Mouse (Mus musculus): ENCODE data around the gene Fcrlb. TPM values are rescaled to one million over a fixed set of nuclear protein-coding genes. Genes with fewer than 3 reads are reported as not detected.

Gene Fcrlb
- polyA plus RNA-seq, 1 experiment: 1.9 TPM

GRCm38 (mm10) chr1:170939255-170939654, 26.5 kb upstream of the Fcrlb start:
- Histone ChIP-seq H3K27ac (ENCODE audit: insufficient read depth, low read length) (no peak overlapping the region), H3K4me1 (ENCODE audit: control insufficient read depth, insufficient read depth, low read length) (no peaks in the 10 kb centered on the region), H3K4me3 (replicated peaks; ENCODE audit: insufficient read depth, low read depth, low read length) (no peak overlapping the region), H3K27me3 (ENCODE audit: control insufficient read depth, insufficient read depth, low read length) (no peaks in the 10 kb centered on the region)
- 89% methylated on average over 12 of the region's 12 CpGs for WGBS
- DNase-seq: no peak
- TF ChIP-seq CTCF (IDR thresholded peaks at IDR 0.05; ENCODE audit: borderline replicate concordance, insufficient read depth, low read depth, low read length) (no peak), POLR2A (IDR thresholded peaks at IDR 0.05; ENCODE audit: borderline replicate concordance, insufficient read depth, low read length) (no peak)

DNA sequence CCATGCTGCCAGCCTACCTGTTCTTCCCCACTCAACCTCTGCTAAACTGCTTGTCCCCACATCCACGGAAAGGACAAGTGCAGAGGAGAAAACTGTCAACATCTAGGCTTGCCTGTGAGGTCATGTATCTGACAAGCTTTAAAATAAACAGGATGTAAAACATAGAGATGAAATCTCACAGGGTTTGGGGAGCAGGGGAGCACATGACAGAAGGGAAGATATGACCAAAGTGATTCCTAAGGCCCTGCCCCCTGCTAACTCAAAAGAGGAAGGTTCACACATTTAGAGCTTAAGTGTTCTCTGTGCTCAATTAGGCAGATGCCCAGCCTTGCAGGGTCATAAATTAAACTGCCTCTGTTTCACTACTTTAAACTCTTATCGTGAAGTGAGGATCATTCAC, 21.6 kb upstream of the Fcrlb start:
- Histone ChIP-seq H3K27me3 (ENCODE audit: control insufficient read depth, insufficient read depth, low read length) (no peaks in the 10 kb centered on the region), H3K27ac (ENCODE audit: insufficient read depth, low read length) (no peak overlapping the region), H3K4me3 (replicated peaks; ENCODE audit: insufficient read depth, low read depth, low read length) (no peak overlapping the region), H3K4me1 (ENCODE audit: control insufficient read depth, insufficient read depth, low read length) (no peaks in the 10 kb centered on the region)
- TF ChIP-seq CTCF (IDR thresholded peaks at IDR 0.05; ENCODE audit: borderline replicate concordance, insufficient read depth, low read depth, low read length) (no peak), POLR2A (IDR thresholded peaks at IDR 0.05; ENCODE audit: borderline replicate concordance, insufficient read depth, low read length) (no peak)
- WGBS: 83% methylated on average over 2 of the region's 2 CpGs
- no peak for DNase-seq

DNA sequence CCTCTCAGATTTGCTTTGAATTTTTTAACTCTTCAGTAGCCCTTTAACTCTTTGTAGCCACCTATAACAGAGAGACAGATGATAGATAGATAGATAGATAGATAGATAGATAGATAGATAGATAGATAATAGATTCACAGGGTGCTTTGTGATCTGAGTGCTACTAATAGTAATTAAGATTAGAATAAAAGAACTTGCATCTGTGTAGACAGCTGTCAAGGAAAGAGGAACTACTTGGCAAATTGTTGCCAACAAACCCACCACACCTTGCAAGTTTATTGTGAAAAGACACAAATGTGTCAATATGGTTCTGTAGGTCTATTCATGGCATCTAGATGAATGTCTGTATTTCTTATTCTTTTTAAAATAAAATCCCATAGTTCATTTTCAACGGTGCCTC, 21.2 kb upstream of the Fcrlb start:
- no peaks in the 10 kb centered on the region for H3K4me1 ChIP-seq (ENCODE audit: control insufficient read depth, insufficient read depth, low read length)
- 84% methylated on average over 1 of the region's 1 CpGs for WGBS
- H3K4me3 ChIP-seq (replicated peaks; ENCODE audit: insufficient read depth, low read depth, low read length): no peak overlapping the region
- H3K27me3 ChIP-seq (ENCODE audit: control insufficient read depth, insufficient read depth, low read length): no peaks in the 10 kb centered on the region
- no peak for TF ChIP-seq CTCF (IDR thresholded peaks at IDR 0.05; ENCODE audit: borderline replicate concordance, insufficient read depth, low read depth, low read length)
- TF ChIP-seq POLR2A (IDR thresholded peaks at IDR 0.05; ENCODE audit: borderline replicate concordance, insufficient read depth, low read length): no peak
- H3K27ac ChIP-seq (ENCODE audit: insufficient read depth, low read length): no peak overlapping the region
- DNase-seq: no peak

- Histone ChIP-seq H3K27me3 (ENCODE audit: control insufficient read depth, insufficient read depth, low read length) (no peaks in the 10 kb centered on the region), H3K4me1 (ENCODE audit: control insufficient read depth, insufficient read depth, low read length) (no peaks in the 10 kb centered on the region), H3K4me3 (replicated peaks; ENCODE audit: insufficient read depth, low read depth, low read length) (no peak overlapping the region), H3K27ac (ENCODE audit: insufficient read depth, low read length) (no peak overlapping the region)
- no peak for DNase-seq
- no peak for TF ChIP-seq CTCF (IDR thresholded peaks at IDR 0.05; ENCODE audit: borderline replicate concordance, insufficient read depth, low read depth, low read length)
- TF ChIP-seq POLR2A (IDR thresholded peaks at IDR 0.05; ENCODE audit: borderline replicate concordance, insufficient read depth, low read length): no peak
- 62% methylated on average over 6 of the region's 6 CpGs for WGBS
Observed at GRCm38 (mm10) chr1:170933386-170933920, 20.7 kb upstream of the Fcrlb start.

DNA sequence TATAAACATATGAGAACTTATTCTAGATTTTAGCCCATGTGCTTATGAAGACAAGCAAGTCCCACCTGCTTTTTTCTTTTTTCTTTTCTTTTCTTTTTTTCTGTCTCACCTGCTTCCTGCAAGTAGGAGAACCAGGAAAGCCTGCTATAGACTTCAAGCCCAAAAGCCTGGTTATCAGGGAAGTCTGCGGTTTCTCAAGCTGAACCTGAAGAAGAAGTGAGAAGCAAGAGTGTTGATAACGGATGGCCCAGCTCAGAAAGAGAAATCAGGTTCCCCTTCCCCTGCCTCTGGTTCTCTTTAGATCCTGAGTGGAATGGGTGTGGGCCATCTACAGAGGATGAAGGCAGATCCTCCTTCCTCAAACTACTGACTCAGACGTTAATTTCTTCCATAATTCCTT, 19.3 kb upstream of the Fcrlb start:
- WGBS: 80% methylated on average over 3 of the region's 3 CpGs
- H3K27ac ChIP-seq (ENCODE audit: insufficient read depth, low read length): no peak overlapping the region
- no peak for TF ChIP-seq POLR2A (IDR thresholded peaks at IDR 0.05; ENCODE audit: borderline replicate concordance, insufficient read depth, low read length)
- TF ChIP-seq CTCF (IDR thresholded peaks at IDR 0.05; ENCODE audit: borderline replicate concordance, insufficient read depth, low read depth, low read length): no peak
- no peaks in the 10 kb centered on the region for H3K4me1 ChIP-seq (ENCODE audit: control insufficient read depth, insufficient read depth, low read length)
- no peaks in the 10 kb centered on the region for H3K27me3 ChIP-seq (ENCODE audit: control insufficient read depth, insufficient read depth, low read length)
- no peak overlapping the region for H3K4me3 ChIP-seq (replicated peaks; ENCODE audit: insufficient read depth, low read depth, low read length)
- DNase-seq: no peak

DNA sequence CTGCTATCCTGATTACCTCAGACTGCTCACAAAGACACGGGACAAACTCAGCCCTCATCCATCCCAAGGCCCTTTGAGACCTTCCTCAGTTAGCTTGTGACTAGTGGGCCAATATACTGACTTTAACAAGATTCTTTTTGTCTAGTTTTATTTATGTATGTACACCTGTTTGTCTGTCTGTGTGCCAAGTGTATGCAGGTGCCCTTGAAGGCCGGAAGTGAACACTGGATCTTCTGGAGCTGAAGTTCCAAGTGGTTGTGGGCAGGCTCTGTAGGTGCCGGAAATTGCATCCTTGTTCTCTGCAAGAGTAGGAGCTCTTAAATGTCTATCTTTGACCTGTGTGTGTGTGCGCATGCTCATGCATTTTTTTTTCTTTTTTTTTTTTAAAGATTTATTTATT, 16.5 kb upstream of the Fcrlb start:
- no peaks in the 10 kb centered on the region for H3K27me3 ChIP-seq (ENCODE audit: control insufficient read depth, insufficient read depth, low read length)
- no peak for TF ChIP-seq CTCF (IDR thresholded peaks at IDR 0.05; ENCODE audit: borderline replicate concordance, insufficient read depth, low read depth, low read length)
- TF ChIP-seq POLR2A (IDR thresholded peaks at IDR 0.05; ENCODE audit: borderline replicate concordance, insufficient read depth, low read length): no peak
- H3K27ac ChIP-seq (ENCODE audit: insufficient read depth, low read length): no peak overlapping the region
- WGBS: 89% methylated on average over 4 of the region's 4 CpGs
- H3K4me1 ChIP-seq (ENCODE audit: control insufficient read depth, insufficient read depth, low read length): no peaks in the 10 kb centered on the region
- DNase-seq: no peak
- H3K4me3 ChIP-seq (replicated peaks; ENCODE audit: insufficient read depth, low read depth, low read length): no peak overlapping the region

GRCm38 (mm10) chr1:170928467-170928866, 15.7 kb upstream of the Fcrlb start:
- Histone ChIP-seq H3K27me3 (ENCODE audit: control insufficient read depth, insufficient read depth, low read length) (no peaks in the 10 kb centered on the region), H3K4me1 (ENCODE audit: control insufficient read depth, insufficient read depth, low read length) (no peaks in the 10 kb centered on the region), H3K4me3 (replicated peaks; ENCODE audit: insufficient read depth, low read depth, low read length) (no peak overlapping the region), H3K27ac (ENCODE audit: insufficient read depth, low read length) (no peak overlapping the region)
- 77% methylated on average over 2 of the region's 2 CpGs for WGBS
- DNase-seq: no peak
- TF ChIP-seq POLR2A (IDR thresholded peaks at IDR 0.05; ENCODE audit: borderline replicate concordance, insufficient read depth, low read length) (no peak), CTCF (IDR thresholded peaks at IDR 0.05; ENCODE audit: borderline replicate concordance, insufficient read depth, low read depth, low read length) (no peak)

DNA sequence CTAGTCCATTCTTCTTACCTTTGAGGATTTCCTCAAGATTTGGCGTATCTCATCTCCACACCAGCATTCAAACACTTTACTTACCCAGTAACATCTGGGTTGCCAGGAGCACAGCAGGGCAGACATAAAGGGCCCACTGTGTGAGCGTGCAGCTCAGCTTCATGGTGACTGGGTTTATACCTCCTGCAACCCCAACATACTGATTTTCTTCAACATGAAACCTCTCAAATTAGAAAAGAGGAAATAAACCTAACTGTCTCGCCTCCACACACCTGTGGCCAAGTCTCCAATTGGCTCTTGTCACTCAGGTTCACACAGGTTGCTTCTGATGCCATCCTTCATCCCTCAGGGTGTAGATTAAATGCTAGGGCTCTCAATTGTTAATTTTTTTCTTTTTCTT, 14.6 kb upstream of the Fcrlb start, which contains the start of gene Fcrla:
Fcrla (minus strand) TSS at position 206 of the 400 bp plus-strand sequence.
- no peak for DNase-seq
- Histone ChIP-seq H3K4me1 (ENCODE audit: control insufficient read depth, insufficient read depth, low read length) (no peaks in the 10 kb centered on the region), H3K27me3 (ENCODE audit: control insufficient read depth, insufficient read depth, low read length) (no peaks in the 10 kb centered on the region), H3K4me3 (replicated peaks; ENCODE audit: insufficient read depth, low read depth, low read length) (no peak within 1 kb of the TSS), H3K27ac (ENCODE audit: insufficient read depth, low read length) (no peak within 1 kb of the TSS)
- WGBS: 77% methylated on average over 3 of the region's 3 CpGs
- no peak for TF ChIP-seq CTCF (IDR thresholded peaks at IDR 0.05; ENCODE audit: borderline replicate concordance, insufficient read depth, low read depth, low read length)
- TF ChIP-seq POLR2A (IDR thresholded peaks at IDR 0.05; ENCODE audit: borderline replicate concordance, insufficient read depth, low read length): no peak

Measured in cerebellum, adult 2 months (tissue).